Mouse (Mus musculus): ENCODE measurements at regions not wholly inside any gene's neighbourhood (a gene's known extent, or its start where the extent isn't known, plus 50 kb on each side); places are given as distances from the start of the nearest gene placed in this dataset.

GRCm38 (mm10) chr8:11061711-11062110 lies 53.5 kb upstream of the Irs2 start:
- Histone ChIP-seq H3K36me3 (no peaks in the 10 kb centered on the region), H3K27me3 (no peaks in the 10 kb centered on the region), H3K4me1 (no peaks in the 10 kb centered on the region), H3K9ac (no peak overlapping the region), H3K4me3 (no peak overlapping the region), H3K4me2 (no peak overlapping the region), H3K9me3 (no peaks in the 10 kb centered on the region), H3K27ac (no peak overlapping the region)
- no peak for ATAC-seq (ENCODE audit: borderline replicate concordance, extremely low read depth, low FRiP score, low TSS enrichment)
- WGBS, result 65% methylated on average over 1 of the region's 1 CpGs

- Histone ChIP-seq H3K4me3 (no peak overlapping the region), H3K36me3 (no peaks in the 10 kb centered on the region), H3K27me3 (no peaks in the 10 kb centered on the region), H3K27ac (no peak overlapping the region), H3K9me3 (no peaks in the 10 kb centered on the region), H3K4me2 (no peak overlapping the region), H3K4me1 (no peaks in the 10 kb centered on the region; the same call in 1 of the 2 replicates), H3K9ac (no peak overlapping the region)
- no peak for ATAC-seq (ENCODE audit: borderline replicate concordance, extremely low read depth, low FRiP score, low TSS enrichment)
- WGBS, result 38% methylated on average over 3 of the region's 3 CpGs
Observed at GRCm38 (mm10) chr8:11060604-11061003, 52.3 kb upstream of the Irs2 start.

- Histone ChIP-seq H3K9me3 (no peaks in the 10 kb centered on the region), H3K9ac (no peak overlapping the region), H3K4me1 (no peaks in the 10 kb centered on the region; the same call in 1 of the 2 replicates), H3K27me3 (no peaks in the 10 kb centered on the region), H3K4me2 (no peak overlapping the region), H3K4me3 (no peak overlapping the region), H3K36me3 (no peaks in the 10 kb centered on the region), H3K27ac (no peak overlapping the region)
- ATAC-seq (ENCODE audit: borderline replicate concordance, extremely low read depth, low FRiP score, low TSS enrichment), result no peak
- 63% methylated on average over 3 of the region's 3 CpGs for WGBS
Observed at GRCm38 (mm10) chr8:11058392-11058791, 50.1 kb upstream of the Irs2 start.

Measured in lung, embryonic 15.5 days (tissue).